Mouse (Mus musculus) MEL (cell line): Measurements from ENCODE around the gene Hgd. TPM values are rescaled to one million over a fixed set of nuclear protein-coding genes. Genes with fewer than 3 reads are reported as not detected.

Experiments used
- DNase-seq: peaks from one replicate; pipeline ENCODE4 v3.0.0; 2011; ENCODE audit warnings: low read depth, low spot score
- H3K27ac ChIP-seq: 2 replicates; pipeline ENCODE4 v1.5.1; 2012; ENCODE audit warnings: low read depth, mild to moderate bottlenecking, control low read depth, low read length, moderate library complexity; ENCODE audit not compliant: control insufficient read depth
- H3K27me3 ChIP-seq, 2 experiments: fragments of 150-350 bp in 1 of 2; sonication (generic) in 1 of 2; 2 replicates each; pipeline ENCODE4 v1.6.1; 2012; ENCODE audit warnings: low read length in 2 of 2, mild to moderate bottlenecking in 2 of 2, improper control_type of control experiment in 1 of 2, moderate library complexity in 1 of 2; ENCODE audit not compliant: insufficient read depth in 2 of 2, control insufficient read depth in 1 of 2
- H3K36me3 ChIP-seq, 2 experiments: 2 replicates each; pipeline ENCODE4 v1.6.1; 2012 to 2014; ENCODE audit warnings: low read length in 2 of 2, improper control_type of control experiment in 1 of 2, inconsistent platforms in 1 of 2, mild to moderate bottlenecking in 1 of 2; ENCODE audit not compliant: insufficient read depth in 2 of 2, control insufficient read depth in 1 of 2
- H3K4me1 ChIP-seq, 2 experiments: fragments of 150-350 bp in 1 of 2; sonication (generic) in 1 of 2; 2 replicates each; pipeline ENCODE4 v1.6.1; 2012; ENCODE audit warnings: low read length in 2 of 2, improper control_type of control experiment in 1 of 2, mild to moderate bottlenecking in 1 of 2; ENCODE audit not compliant: insufficient read depth in 2 of 2, control insufficient read depth in 1 of 2
- H3K4me3 ChIP-seq, 2 experiments: fragments of 150-350 bp in 1 of 2; sonication (generic) in 1 of 2; 2 replicates each; pipeline ENCODE4 v1.5.1; 2012; ENCODE audit warnings: low read depth in 2 of 2, low read length in 2 of 2, mild to moderate bottlenecking in 2 of 2, moderate library complexity in 2 of 2, control low read depth in 1 of 2, improper control_type of control experiment in 1 of 2; ENCODE audit not compliant: control insufficient read depth in 1 of 2, insufficient read depth in 1 of 2
- H3K79me2 ChIP-seq: 2 replicates; pipeline ENCODE4 v1.6.1; 2012; ENCODE audit warnings: mild to moderate bottlenecking, low read length, moderate library complexity; ENCODE audit not compliant: control insufficient read depth, poor library complexity, insufficient read depth
- H3K9ac ChIP-seq: 2 replicates; pipeline ENCODE4 v1.6.1; 2012; ENCODE audit warnings: low read depth, mild to moderate bottlenecking, control low read depth, low read length, moderate library complexity; ENCODE audit not compliant: control insufficient read depth, poor library complexity, severe bottlenecking
- H3K9me3 ChIP-seq: fragments of 150-350 bp; sonication (generic); replicated peaks from 2 replicates; pipeline ENCODE4 v1.6.1; 2012; ENCODE audit warnings: mild to moderate bottlenecking, low read length, improper control_type of control experiment, moderate library complexity; ENCODE audit not compliant: insufficient read depth
- CHD1 ChIP-seq: IDR thresholded peaks from 2 replicates; pipeline ENCODE4 v1.6.1; 2012; ENCODE audit warnings: low read depth, mild to moderate bottlenecking, inconsistent platforms, low read length, improper control_type of control experiment
- CHD2 ChIP-seq: IDR thresholded peaks from 2 replicates; pipeline ENCODE4 v1.6.1; 2011; ENCODE audit warnings: low read length, improper control_type of control experiment
- E2F4 ChIP-seq: IDR thresholded peaks from 2 replicates; pipeline ENCODE4 v1.6.1; 2011; ENCODE audit warnings: low read depth, low read length, improper control_type of control experiment, borderline replicate concordance
- EP300 ChIP-seq, 2 experiments: IDR thresholded peaks; 2 replicates each; pipeline ENCODE4 v1.6.1; 2011; ENCODE audit warnings: improper control_type of control experiment in 2 of 2, low read length in 2 of 2, low read depth in 1 of 2, mild to moderate bottlenecking in 1 of 2
- GATA1 ChIP-seq: IDR thresholded peaks from 2 replicates; pipeline ENCODE4 v1.6.1; 2011; ENCODE audit warnings: low read depth, low read length, improper control_type of control experiment
- HCFC1 ChIP-seq: IDR thresholded peaks from 2 replicates; pipeline ENCODE4 v1.6.1; 2012; ENCODE audit warnings: low read depth, mild to moderate bottlenecking, inconsistent platforms, low read length, improper control_type of control experiment, moderate library complexity
- JUND ChIP-seq: IDR thresholded peaks from 2 replicates; pipeline ENCODE4 v1.6.1; 2011; ENCODE audit warnings: low read depth, mild to moderate bottlenecking, improper control_type of control experiment, low read length
- KAT2A ChIP-seq: conservative IDR thresholded peaks from 2 replicates; pipeline ENCODE4 v1.6.1; 2012; ENCODE audit warnings: low read depth, low read length, improper control_type of control experiment, inconsistent platforms
- MEF2A ChIP-seq: IDR thresholded peaks from 2 replicates; pipeline ENCODE4 v1.6.1; 2014; ENCODE audit warnings: low read depth, mild to moderate bottlenecking, inconsistent platforms, low read length, improper control_type of control experiment; ENCODE audit not compliant: poor library complexity, insufficient replicate concordance, severe bottlenecking; ENCODE audit errors: extremely low read depth
- MXI1 ChIP-seq: IDR thresholded peaks from 2 replicates; pipeline ENCODE4 v1.6.1; 2011; ENCODE audit warnings: mild to moderate bottlenecking, low read depth, low read length, improper control_type of control experiment
- MYB ChIP-seq: IDR thresholded peaks from 2 replicates; pipeline ENCODE4 v1.6.1; 2011; ENCODE audit warnings: mild to moderate bottlenecking, low read depth, low read length, improper control_type of control experiment
- NRF1 ChIP-seq: IDR thresholded peaks from 2 replicates; pipeline ENCODE4 v1.6.1; 2014; ENCODE audit warnings: low read depth, mild to moderate bottlenecking, inconsistent platforms, low read length, improper control_type of control experiment, moderate library complexity; ENCODE audit not compliant: poor library complexity, insufficient read depth, severe bottlenecking
- POLR2AphosphoS2 ChIP-seq: IDR thresholded peaks from 2 replicates; pipeline ENCODE4 v1.6.1; 2011; ENCODE audit warnings: low read length, improper control_type of control experiment
- POLR2AphosphoS5 ChIP-seq: IDR thresholded peaks from 2 replicates; pipeline ENCODE4 v1.6.1; 2012; ENCODE audit warnings: low read depth, borderline replicate concordance, mild to moderate bottlenecking, inconsistent platforms, low read length, moderate library complexity, mixed read lengths
- SIN3A ChIP-seq: IDR thresholded peaks from 2 replicates; pipeline ENCODE4 v1.6.1; 2012; ENCODE audit warnings: low read length, improper control_type of control experiment, inconsistent platforms
- TAL1 ChIP-seq: IDR thresholded peaks from 2 replicates; pipeline ENCODE4 v1.6.1; 2012; ENCODE audit warnings: mild to moderate bottlenecking, inconsistent platforms, low read length, moderate library complexity, mixed read lengths
- TBP ChIP-seq: IDR thresholded peaks from 2 replicates; pipeline ENCODE4 v1.8.0; 2011; ENCODE audit warnings: low read depth, low read length, improper control_type of control experiment
- TCF12 ChIP-seq: IDR thresholded peaks from 2 replicates; pipeline ENCODE4 v1.6.1; 2014; ENCODE audit warnings: low read depth, mild to moderate bottlenecking, inconsistent platforms, low read length, improper control_type of control experiment, moderate library complexity
- UBTF ChIP-seq: IDR thresholded peaks from 2 replicates; pipeline ENCODE4 v1.6.1; 2012; ENCODE audit warnings: low read depth, mild to moderate bottlenecking, inconsistent platforms, low read length, improper control_type of control experiment, moderate library complexity, borderline replicate concordance; ENCODE audit not compliant: insufficient read depth
- ZC3H11A ChIP-seq: IDR thresholded peaks from 2 replicates; pipeline ENCODE4 v1.6.1; 2012; ENCODE audit warnings: low read depth, mild to moderate bottlenecking, inconsistent platforms, low read length, improper control_type of control experiment
- polyA plus RNA-seq, 2 experiments: library from polyadenylated mRNA; stranded (reverse) in 1 of 2; unstranded in 1 of 2; fragments of >175 nt in 1 of 2; fragments of >200 nt in 1 of 2; gene quantifications; 2 replicates each; pipeline versions ENCODE4 v1.2.1 to v1.2.4; 2012; ENCODE audit warnings: low replicate concordance in 2 of 2, low read depth in 1 of 2; ENCODE audit not compliant: insufficient read length in 2 of 2, insufficient read depth in 1 of 2, missing spikeins in 1 of 2
- total RNA-seq: library from RNA; depleted of rRNA; stranded (reverse); fragments of 300-350 nt; gene quantifications from 2 replicates; pipeline ENCODE4 v1.2.3, GENCODE M21; 2012

The Hgd gene
- total and polyA plus RNA-seq, 3 experiments: not detected

GRCm38 (mm10) chr16:37653731-37654657 is 74.0 kb downstream of the Hgd start, which contains the start of gene Ndufb4 (continued):
- TF ChIP-seq TAL1: no peak
- no peak for TF ChIP-seq POLR2AphosphoS5
- TF ChIP-seq NRF1: peak; percentile 80
- no peak for TF ChIP-seq UBTF
- peak; percentile 56; the same call in 1 of the 2 replicates for TF ChIP-seq CHD1
- no peak for TF ChIP-seq JUND
- no peak for TF ChIP-seq CHD2
- no peak for TF ChIP-seq ZC3H11A
- TF ChIP-seq POLR2AphosphoS2: peak; percentile 20; the same call in 1 of the 2 replicates
- peak; percentile 57 for TF ChIP-seq KAT2A
- peak; percentile 79; the same call in 1 of the 2 replicates for TF ChIP-seq MXI1
- peak; percentile 30 to 46; a peak in 1 of 4 replicates for TF ChIP-seq EP300 (IDR thresholded peaks at IDR 0.05; ENCODE audit: low read depth in 1 of 2, low read length in 2 of 2)
- TF ChIP-seq TCF12: peak; percentile 42; the same call in 1 of the 2 replicates
- TF ChIP-seq, all 39 proteins: peak for 18

GRCm38 (mm10) chr16:37654831-37655455 is 75.0 kb downstream of the Hgd start:
- Histone ChIP-seq H3K79me2 (peaks cover 24% of the 10 kb centered on the region), H3K4me3 (peak overlapping the region in 1 of 2 experiments; percentile 25; a peak in 3 of 4 replicates), H3K9me3 (no peaks in the 10 kb centered on the region)
- TF ChIP-seq GATA1: no peak
- TF ChIP-seq E2F4: no peak
- no peak for TF ChIP-seq TBP
- no peak for TF ChIP-seq MXI1
- TF ChIP-seq MEF2A: no peak
- TF ChIP-seq CHD1: no peak
- no peak for TF ChIP-seq MYB
- TF ChIP-seq SIN3A: no peak
- no peak for TF ChIP-seq JUND
- TF ChIP-seq HCFC1: no peak
- TF ChIP-seq, all 39 proteins: peak for 0
- H3K9ac ChIP-seq: peak overlapping the region; percentile 61
- peak overlapping the region; percentile 77 for H3K27ac ChIP-seq
- H3K4me1 ChIP-seq: peaks cover 5 to 9% of the 10 kb centered on the region in 2 experiments; a peak in 3 of 4 replicates
- peaks cover 4 to 21% of the 10 kb centered on the region in 2 experiments; a peak in 3 of 4 replicates for H3K36me3 ChIP-seq
- DNase-seq: no peak
- H3K27me3 ChIP-seq: no peaks in the 10 kb centered on the region
